Mouse (Mus musculus) left cerebral cortex, postnatal 36 days (tissue): ENCODE data around the gene A830005F24Rik. TPM values are rescaled to one million over a fixed set of nuclear protein-coding genes. Genes with fewer than 3 reads are reported as not detected.
"Not testable (repeated sequence)": the region's sequence is repeated elsewhere in the genome, so short reads cannot be mapped to it uniquely, and the experiment has no call there.

Experiments used
- DNase-seq, 2 experiments: peaks; one replicate each; pipeline ENCODE4 v3.0.0; 2021 to 2022; ENCODE audit warnings: low spot score in 2 of 2, mixed read lengths in 1 of 2
- intact Hi-C: fragments of 180-260 bp; cut with DNase I; formaldehyde crosslinking; loops from one replicate; pipeline ENCODE4 v1.15.1; 2025
- total RNA-seq, 2 experiments: library from RNA; stranded (reverse); gene quantifications; 2 replicates each; pipeline ENCODE4 v1.2.3; 2021

Gene A830005F24Rik
- total RNA-seq = 1 to 10 TPM; 1.8 to 2.0 TPM

DNA sequence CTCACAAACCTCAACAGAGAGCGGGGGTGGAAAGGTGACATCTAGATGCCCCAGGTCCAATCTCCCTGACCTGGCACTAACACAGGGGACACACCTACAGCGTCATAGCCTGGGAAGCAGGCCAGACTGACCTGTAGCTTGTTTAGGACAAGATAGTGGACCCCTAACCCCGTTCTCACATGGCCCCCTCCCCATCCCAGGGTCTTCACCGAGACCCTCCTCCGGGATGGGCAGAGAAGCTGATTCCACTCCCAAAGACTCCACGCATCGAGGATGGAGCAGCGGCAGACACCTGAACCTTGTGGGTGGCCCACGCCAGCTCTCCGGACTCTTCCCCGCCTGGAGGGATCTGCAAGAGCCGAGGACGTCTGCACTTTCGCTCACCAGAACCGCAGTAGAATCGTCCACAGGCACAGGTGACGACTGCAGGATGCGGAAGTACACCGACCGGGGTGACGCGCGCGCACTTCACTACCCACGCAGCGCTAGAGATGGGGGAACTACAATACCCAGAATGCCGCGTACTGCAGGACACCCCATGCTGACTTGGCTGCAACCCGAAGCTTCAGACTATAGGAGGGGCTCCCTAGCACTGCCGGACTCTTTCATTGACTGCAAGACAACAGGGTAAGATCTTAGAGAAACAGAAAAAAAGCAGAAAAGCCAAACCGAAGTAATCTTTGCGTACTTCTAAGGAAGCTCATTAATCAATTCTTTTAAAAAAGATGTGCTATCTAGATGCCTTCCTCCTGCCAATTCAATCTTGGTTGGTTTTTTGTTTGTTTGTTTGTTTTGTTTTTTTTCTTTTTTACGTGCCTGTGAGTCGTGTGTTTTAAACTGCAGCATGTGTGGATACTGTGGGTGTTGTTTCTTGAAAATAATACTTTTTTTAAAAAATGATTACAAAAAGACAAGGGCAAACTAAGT, at the start of gene A830005F24Rik, which contains the start of gene Zfp169:
TSS of gene A830005F24Rik (plus strand) at position 568 of the 927 bp plus-strand sequence.
TSS of gene Zfp169 (minus strand) at position 449 of the 927 bp plus-strand sequence.
- peak; percentile 86 to 89 for DNase-seq
- intact Hi-C loops = no loop called here

GRCm38 (mm10) chr13:48464170-48464569, 49.2 kb upstream of the A830005F24Rik start:
- peak; percentile 65 to 81 for DNase-seq
- intact Hi-C loops = loop anchor here (1.0 to 5.0 kb wide), 2 partner anchors 797 to 1163 kb away; no protein-coding TSS in a partner anchor

DNA sequence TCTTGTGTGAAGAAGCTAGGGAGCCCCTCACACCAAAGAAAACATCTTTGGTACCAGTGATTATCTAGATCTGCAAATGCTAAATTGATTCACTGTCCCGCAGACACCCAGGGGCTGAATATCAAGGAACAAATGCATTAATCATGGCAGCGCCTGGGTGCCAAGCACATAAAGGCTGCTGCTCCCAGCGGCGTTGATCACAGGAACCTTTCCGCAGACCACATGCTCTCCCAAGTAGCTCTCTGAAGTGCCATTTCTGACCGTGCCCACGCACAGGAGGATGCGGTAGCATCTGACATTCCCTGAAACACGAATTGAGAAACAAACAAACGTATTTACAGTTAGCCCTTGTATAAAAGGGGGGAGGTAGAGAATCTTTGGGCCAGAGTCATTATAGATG, 47.2 kb upstream of the A830005F24Rik start:
- DNase-seq = no peak
- intact Hi-C loops = no loop called here

DNA sequence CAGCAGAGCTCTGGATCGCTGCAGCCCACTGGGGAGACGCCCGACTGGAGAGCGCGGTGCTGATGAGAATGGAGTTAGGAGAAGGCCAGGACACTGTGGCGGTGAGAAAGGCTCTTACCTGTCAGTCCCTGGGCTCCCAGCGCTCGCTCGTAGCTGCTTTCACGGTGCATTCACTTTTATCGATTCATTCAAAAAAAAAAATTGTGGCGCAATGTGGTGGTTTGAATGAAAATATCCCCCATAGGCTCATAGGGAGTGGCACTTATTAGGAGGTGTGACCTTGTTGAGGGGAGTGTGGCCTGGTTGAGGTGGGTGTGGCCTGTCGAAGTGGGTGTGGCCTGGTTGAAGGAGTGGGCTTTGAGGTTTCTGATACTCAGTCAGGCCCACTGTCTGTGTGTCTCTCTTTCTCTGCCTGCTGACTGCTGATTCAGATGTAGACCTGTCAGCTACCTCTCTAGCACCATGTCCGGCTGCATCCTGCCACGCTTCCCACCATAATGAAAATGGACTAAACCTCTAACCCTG, 44.7 kb upstream of the A830005F24Rik start:
- intact Hi-C loops = no loop called here

DNA sequence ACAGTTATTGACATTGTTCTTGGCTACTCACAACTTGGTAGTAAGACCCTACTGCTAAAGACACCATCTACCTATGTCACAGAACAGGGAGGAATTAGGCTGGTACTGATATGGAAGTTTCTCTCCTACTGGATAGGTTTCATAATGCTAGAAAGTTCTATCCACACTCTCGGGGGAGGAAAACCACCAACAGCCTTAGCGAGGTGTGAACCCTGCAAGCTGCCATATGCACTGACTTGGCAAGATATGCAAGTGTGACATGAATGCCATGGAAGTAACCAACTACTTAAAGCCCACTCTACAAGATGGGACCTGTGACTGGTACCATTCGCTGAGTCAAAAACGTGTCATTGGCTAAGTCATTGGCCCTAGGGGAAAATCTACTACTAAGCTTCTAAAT, 29.8 kb upstream of the A830005F24Rik start:
- intact Hi-C loops = no loop called here

More for the DNA sequence above, 44.7 kb upstream of the A830005F24Rik start:
- no peak for DNase-seq

GRCm38 (mm10) chr13:48490396-48491182, 22.8 kb upstream of the A830005F24Rik start:
- intact Hi-C loops = no loop called here
- no peak for DNase-seq

More for the DNA sequence above, 29.8 kb upstream of the A830005F24Rik start:
- DNase-seq = no peak

- intact Hi-C loops = no loop called here
- no peak for DNase-seq
These were observed 20.2 kb upstream of the A830005F24Rik start for GRCm38 (mm10) chr13:48493183-48493582.

DNA sequence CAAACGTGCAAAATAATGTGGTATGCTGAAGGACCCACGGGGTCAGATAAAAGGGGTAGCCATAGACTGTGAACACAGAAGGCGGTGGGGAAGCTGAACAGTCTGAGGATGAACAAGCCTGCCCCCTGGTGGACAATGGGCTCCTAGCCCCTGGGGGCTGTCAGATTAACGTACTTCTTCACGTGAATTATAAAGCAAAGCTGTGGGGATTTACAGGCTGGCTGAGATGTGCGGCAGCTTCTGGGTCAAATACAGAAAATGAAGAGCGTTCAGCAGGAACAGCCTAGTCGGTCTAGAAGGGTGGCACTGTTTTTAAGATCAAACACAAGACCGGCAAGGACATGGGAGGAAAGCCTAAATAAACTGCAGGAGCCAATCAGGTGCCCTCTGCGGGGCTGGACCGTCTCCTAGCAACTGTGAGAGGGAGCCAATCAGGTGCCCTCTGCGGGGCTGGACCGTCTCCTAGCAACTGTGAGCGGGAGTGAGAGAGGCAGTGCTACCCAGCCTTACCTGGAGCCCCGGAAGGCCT, 15.6 kb upstream of the A830005F24Rik start:
- intact Hi-C loops = no loop called here
- DNase-seq = peak; percentile 67 to 75

- DNase-seq = no peak
These were observed 14.7 kb upstream of the A830005F24Rik start for GRCm38 (mm10) chr13:48498676-48499075.

GRCm38 (mm10) chr13:48502422-48502821, 10.9 kb upstream of the A830005F24Rik start:
- no peak for DNase-seq
- intact Hi-C loops = no loop called here

More at GRCm38 (mm10) chr13:48498676-48499075, 14.7 kb upstream of the A830005F24Rik start:
- intact Hi-C loops = no loop called here

GRCm38 (mm10) chr13:48508661-48509060, 4.7 kb upstream of the A830005F24Rik start:
- no peak for DNase-seq
- intact Hi-C loops = no loop called here

GRCm38 (mm10) chr13:48515861-48516260, 2.5 kb downstream of the A830005F24Rik start:
- no peak for DNase-seq
- intact Hi-C loops = no loop called here

DNA sequence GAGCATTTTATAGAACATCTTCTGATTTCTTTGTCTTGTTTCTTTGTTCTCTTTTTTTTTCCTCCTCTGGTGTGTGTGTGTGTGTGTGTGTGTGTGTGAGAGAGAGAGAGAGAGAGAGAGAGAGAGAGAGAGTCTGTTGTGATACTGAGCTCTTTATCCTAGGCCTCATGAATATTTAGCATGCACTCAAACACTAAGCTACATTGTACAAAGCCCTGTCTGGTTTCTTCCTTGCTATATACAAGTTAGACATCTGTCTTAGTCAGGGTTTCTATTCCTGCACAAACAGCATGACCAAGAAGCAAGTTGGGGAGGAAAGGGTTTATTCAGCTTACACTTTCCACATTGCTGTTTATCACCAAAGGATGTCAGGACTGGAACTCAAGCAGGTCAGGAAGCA, 5.8 kb downstream of the A830005F24Rik start:
- DNase-seq, intact Hi-C loops: not testable (repeated sequence)

GRCm38 (mm10) chr13:48525745-48526144, 12.4 kb downstream of the A830005F24Rik start:
- intact Hi-C loops = loop anchor here (5.0 kb wide), 1 partner anchor 277 kb away; no protein-coding TSS in a partner anchor
- DNase-seq = no peak

- intact Hi-C loops = loop anchor here (2.0 to 5.0 kb wide), 3 partner anchors 45 to 274 kb away; no protein-coding TSS in a partner anchor
These were observed 14.9 kb downstream of the A830005F24Rik start for GRCm38 (mm10) chr13:48528123-48528871.

GRCm38 (mm10) chr13:48529028-48529427, 15.7 kb downstream of the A830005F24Rik start:
- intact Hi-C loops = loop anchor here (2.0 to 5.0 kb wide), 3 partner anchors 44 to 273 kb away; no protein-coding TSS in a partner anchor

More at GRCm38 (mm10) chr13:48528123-48528871, 14.9 kb downstream of the A830005F24Rik start:
- DNase-seq = peak; percentile 54 to 59

DNA sequence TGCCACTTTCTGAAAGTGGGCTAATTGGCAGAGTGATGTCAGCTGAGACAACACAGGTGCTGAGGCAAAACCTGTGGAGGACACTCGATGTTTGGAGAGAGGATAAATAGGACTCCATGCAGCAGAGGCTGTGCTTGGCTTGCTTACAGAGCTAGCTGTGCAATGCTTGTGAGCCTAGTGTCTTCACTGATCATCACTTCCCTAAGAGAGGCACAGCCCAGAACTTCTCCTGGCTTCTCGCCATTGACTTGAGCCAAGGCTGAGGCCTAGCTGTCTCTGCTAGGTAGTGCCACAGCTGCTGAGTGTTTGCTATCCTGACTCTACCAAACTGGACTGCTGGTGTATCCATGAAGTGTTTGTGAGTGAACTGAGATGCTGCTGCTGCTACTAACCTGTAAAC, 17.3 kb downstream of the A830005F24Rik start:
- intact Hi-C loops = no loop called here
- DNase-seq = no peak

More at GRCm38 (mm10) chr13:48529028-48529427, 15.7 kb downstream of the A830005F24Rik start:
- no peak for DNase-seq

- intact Hi-C loops = no loop called here
- no peak for DNase-seq
These were observed 18.1 kb downstream of the A830005F24Rik start for GRCm38 (mm10) chr13:48531448-48531847.
